Mouse (Mus musculus): Measurements from ENCODE around the gene Rtl10. TPM values are rescaled to one million over a fixed set of nuclear protein-coding genes. Genes with fewer than 3 reads are reported as not detected.

The Rtl10 gene
- polyA plus RNA-seq, 2 experiments, result 1.0 to 2.2 TPM

DNA sequence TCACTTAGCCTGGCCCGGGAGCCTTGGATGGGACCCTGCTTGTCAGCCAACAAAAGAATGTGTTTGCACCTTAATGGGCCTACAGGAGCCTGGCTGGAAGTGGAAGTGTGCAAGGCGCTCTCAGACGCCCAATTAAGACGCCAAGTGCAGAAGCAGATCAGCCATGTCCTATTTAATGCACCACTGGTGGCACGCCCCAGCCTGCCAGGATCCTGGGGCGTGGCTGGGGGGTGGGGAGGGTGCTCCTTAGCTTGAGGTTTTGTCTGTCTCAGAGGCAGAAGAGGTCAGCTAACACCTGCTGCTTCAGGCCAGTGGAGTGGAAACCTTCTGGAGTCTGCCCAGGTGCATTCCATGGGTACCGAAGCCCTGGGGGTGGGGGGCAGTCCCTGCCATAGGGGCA, 19.0 kb upstream of the Rtl10 start:
- Histone ChIP-seq H3K4me1 (replicated peaks; ENCODE audit: control insufficient read depth in 2 of 2, insufficient read depth in 2 of 2, low read length in 1 of 2) (peaks cover 0 to 2% of the 10 kb centered on the region in 2 experiments; a peak in 1 of 4 replicates), H3K9me3 (ENCODE audit: control insufficient read depth, low read length) (no peaks in the 10 kb centered on the region), H3K4me2 (ENCODE audit: low read depth) (no peak overlapping the region), H3K27me3 (ENCODE audit: control insufficient read depth, insufficient read depth, low read length) (no peaks in the 10 kb centered on the region), H3K4me3 (ENCODE audit: insufficient read depth in 1 of 2, low read depth in 2 of 2, low read length in 2 of 2) (no peak overlapping the region), H3K9ac (replicated peaks) (no peak overlapping the region), H3K36me3 (replicated peaks; ENCODE audit: control insufficient read depth, insufficient read depth, low read depth) (peaks cover 44% of the 10 kb centered on the region), H3K27ac (no peak overlapping the region)
- ATAC-seq (ENCODE audit: insufficient read depth) (no peak), DNase-seq (ENCODE audit: low read depth in 3 of 3, low spot score in 3 of 3) (no peak)
- TF ChIP-seq EP300 (IDR thresholded peaks at IDR 0.05; ENCODE audit: low read depth), result no peak
- no peak for TF ChIP-seq CTCF (IDR thresholded peaks at IDR 0.05; ENCODE audit: low read depth)
- 62% methylated on average over 7 of the region's 7 CpGs for WGBS (ENCODE audit: insufficient replicate concordance)

DNA sequence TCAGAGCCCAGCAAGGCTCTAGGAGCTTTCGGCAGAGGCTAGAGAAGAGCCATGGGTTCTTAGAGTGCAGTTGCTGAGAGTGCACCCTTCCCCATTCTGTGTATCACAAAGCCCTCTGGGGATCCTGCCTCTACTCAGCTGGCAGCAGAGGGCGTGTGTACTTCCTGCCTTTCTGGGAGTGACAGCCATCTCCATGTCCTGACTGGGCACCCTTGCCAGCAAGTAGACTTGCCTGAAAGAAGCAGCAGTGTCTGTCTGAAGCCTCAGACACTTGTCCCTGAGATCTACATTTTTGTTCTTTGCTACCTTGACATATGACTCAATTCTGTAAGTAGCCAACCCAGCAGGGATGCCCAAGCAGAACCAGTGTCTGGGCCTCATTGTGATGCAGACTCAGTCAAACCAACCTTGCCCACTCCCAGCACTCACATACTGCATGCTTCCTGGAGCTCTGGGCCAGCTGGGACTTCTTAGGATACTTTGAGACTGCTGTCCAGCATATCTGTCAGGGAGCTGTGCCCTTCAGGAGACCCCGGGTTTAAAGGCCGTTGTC, 17.7 kb upstream of the Rtl10 start:
- 84% methylated on average over 4 of the region's 4 CpGs for WGBS (ENCODE audit: insufficient replicate concordance)
- ATAC-seq (ENCODE audit: insufficient read depth), result no peak
- H3K9ac ChIP-seq (replicated peaks), result no peak overlapping the region

DNA sequence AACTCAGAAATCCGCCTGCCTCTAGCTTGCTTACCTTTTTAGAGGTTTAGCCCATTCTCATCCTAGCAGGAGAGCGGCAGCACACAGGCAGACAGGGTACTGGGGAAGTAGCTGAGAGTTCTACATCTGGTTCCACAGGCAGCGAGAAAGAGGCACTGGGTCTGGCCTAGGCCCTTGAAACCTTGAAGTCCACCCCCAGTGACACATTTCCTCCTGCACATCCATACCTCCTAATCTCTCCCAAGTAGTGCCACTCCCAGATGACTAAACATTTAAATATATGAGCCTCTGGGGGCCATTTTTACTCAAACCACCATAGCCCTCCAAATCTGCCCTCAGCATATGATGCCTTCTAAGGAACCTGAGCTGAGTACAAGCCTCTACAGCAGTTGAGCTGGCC, 16.3 kb upstream of the Rtl10 start:
- no peak for ATAC-seq (ENCODE audit: insufficient read depth)
- H3K27me3 ChIP-seq (ENCODE audit: control insufficient read depth, insufficient read depth, low read length), result no peaks in the 10 kb centered on the region
- no peaks in the 10 kb centered on the region for H3K9me3 ChIP-seq (ENCODE audit: control insufficient read depth, low read length)
- no peak overlapping the region for H3K9ac ChIP-seq (replicated peaks)
- WGBS (ENCODE audit: insufficient replicate concordance), result 72% methylated on average over 3 of the region's 3 CpGs
- H3K4me2 ChIP-seq (ENCODE audit: low read depth), result no peak overlapping the region
- H3K27ac ChIP-seq, result no peak overlapping the region
- no peak overlapping the region for H3K4me3 ChIP-seq (ENCODE audit: insufficient read depth in 1 of 2, low read depth in 2 of 2, low read length in 2 of 2)
- H3K4me1 ChIP-seq (replicated peaks; ENCODE audit: control insufficient read depth in 2 of 2, insufficient read depth in 2 of 2, low read length in 1 of 2), result peaks cover 0 to 2% of the 10 kb centered on the region in 2 experiments; a peak in 1 of 4 replicates
- TF ChIP-seq EP300 (IDR thresholded peaks at IDR 0.05; ENCODE audit: low read depth) (no peak), CTCF (IDR thresholded peaks at IDR 0.05; ENCODE audit: low read depth) (no peak)
- H3K36me3 ChIP-seq (replicated peaks; ENCODE audit: control insufficient read depth, insufficient read depth, low read depth), result peaks cover 17% of the 10 kb centered on the region
- no peak for DNase-seq (ENCODE audit: low read depth in 3 of 3, low spot score in 3 of 3)

More for the DNA sequence above, 17.7 kb upstream of the Rtl10 start:
- no peaks in the 10 kb centered on the region for H3K27me3 ChIP-seq (ENCODE audit: control insufficient read depth, insufficient read depth, low read length)
- peaks cover 0 to 2% of the 10 kb centered on the region in 2 experiments; a peak in 1 of 4 replicates for H3K4me1 ChIP-seq (replicated peaks; ENCODE audit: control insufficient read depth in 2 of 2, insufficient read depth in 2 of 2, low read length in 1 of 2)
- no peak for DNase-seq (ENCODE audit: low read depth in 3 of 3, low spot score in 3 of 3)
- TF ChIP-seq EP300 (IDR thresholded peaks at IDR 0.05; ENCODE audit: low read depth) (no peak), CTCF (IDR thresholded peaks at IDR 0.05; ENCODE audit: low read depth) (0 out of 2 replicates have a peak, but pooled peaks have one; percentile 21)
- no peak overlapping the region for H3K4me3 ChIP-seq (ENCODE audit: insufficient read depth in 1 of 2, low read depth in 2 of 2, low read length in 2 of 2)
- no peak overlapping the region for H3K4me2 ChIP-seq (ENCODE audit: low read depth)
- H3K9me3 ChIP-seq (ENCODE audit: control insufficient read depth, low read length), result no peaks in the 10 kb centered on the region
- H3K27ac ChIP-seq, result no peak overlapping the region
- peaks cover 31% of the 10 kb centered on the region for H3K36me3 ChIP-seq (replicated peaks; ENCODE audit: control insufficient read depth, insufficient read depth, low read depth)

DNA sequence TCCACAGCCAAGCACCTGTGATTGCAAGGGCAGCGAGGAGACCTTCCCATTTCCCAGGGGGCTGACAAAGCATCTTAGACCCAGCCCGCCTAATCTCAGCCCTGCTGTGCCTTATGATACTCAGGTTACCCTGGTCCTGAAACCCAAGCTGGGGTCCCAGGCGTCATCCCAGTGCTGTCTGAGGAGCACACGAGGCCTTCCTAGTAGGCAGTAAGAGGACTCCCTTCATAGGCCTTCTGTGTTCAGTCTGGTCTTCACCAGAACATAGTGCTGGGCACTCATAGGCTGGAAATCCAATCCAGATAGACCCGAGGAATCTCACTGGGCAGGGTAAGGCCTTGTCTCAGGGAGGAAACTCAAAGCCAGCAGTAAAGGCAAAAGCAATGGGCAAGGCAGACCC, 14.9 kb upstream of the Rtl10 start:
- no peak for TF ChIP-seq EP300 (IDR thresholded peaks at IDR 0.05; ENCODE audit: low read depth)
- no peak for TF ChIP-seq CTCF (IDR thresholded peaks at IDR 0.05; ENCODE audit: low read depth)
- Histone ChIP-seq H3K4me3 (ENCODE audit: insufficient read depth in 1 of 2, low read depth in 2 of 2, low read length in 2 of 2) (no peak overlapping the region), H3K27me3 (ENCODE audit: control insufficient read depth, insufficient read depth, low read length) (no peaks in the 10 kb centered on the region), H3K9ac (replicated peaks) (no peak overlapping the region), H3K9me3 (ENCODE audit: control insufficient read depth, low read length) (no peaks in the 10 kb centered on the region), H3K36me3 (replicated peaks; ENCODE audit: control insufficient read depth, insufficient read depth, low read depth) (peaks cover 3% of the 10 kb centered on the region), H3K27ac (no peak overlapping the region), H3K4me2 (ENCODE audit: low read depth) (no peak overlapping the region), H3K4me1 (replicated peaks; ENCODE audit: control insufficient read depth in 2 of 2, insufficient read depth in 2 of 2, low read length in 1 of 2) (peaks cover 0 to 2% of the 10 kb centered on the region in 2 experiments; a peak in 1 of 4 replicates)
- DNase-seq (ENCODE audit: low read depth in 3 of 3, low spot score in 3 of 3), result no peak
- no peak for ATAC-seq (ENCODE audit: insufficient read depth)
- 82% methylated on average over 5 of the region's 5 CpGs for WGBS (ENCODE audit: insufficient replicate concordance)

DNA sequence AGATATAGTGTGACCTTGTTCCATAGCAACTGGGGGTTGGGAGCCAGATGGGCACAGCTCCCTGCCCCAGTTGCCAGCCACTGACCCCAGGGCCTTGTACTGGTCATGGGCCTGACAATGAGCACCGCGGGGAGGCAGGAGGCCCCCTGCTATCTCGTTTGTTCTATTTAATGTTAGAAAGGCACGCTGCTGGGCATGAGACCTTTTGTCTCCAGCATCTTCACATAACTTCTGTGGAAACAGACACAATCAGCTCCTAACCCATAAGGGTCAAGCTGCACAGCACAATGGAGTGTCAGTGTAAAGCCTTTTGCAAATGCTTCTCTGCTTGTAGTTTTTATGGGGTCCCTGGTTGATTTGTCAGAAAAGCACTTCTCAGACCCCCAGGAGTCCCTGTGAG, 14.3 kb upstream of the Rtl10 start:
- no peaks in the 10 kb centered on the region for H3K27me3 ChIP-seq (ENCODE audit: control insufficient read depth, insufficient read depth, low read length)
- no peak for DNase-seq (ENCODE audit: low read depth in 3 of 3, low spot score in 3 of 3)
- H3K9ac ChIP-seq (replicated peaks), result no peak overlapping the region
- peaks cover 0 to 2% of the 10 kb centered on the region in 2 experiments; a peak in 1 of 4 replicates for H3K4me1 ChIP-seq (replicated peaks; ENCODE audit: control insufficient read depth in 2 of 2, insufficient read depth in 2 of 2, low read length in 1 of 2)
- no peaks in the 10 kb centered on the region for H3K9me3 ChIP-seq (ENCODE audit: control insufficient read depth, low read length)
- TF ChIP-seq EP300 (IDR thresholded peaks at IDR 0.05; ENCODE audit: low read depth) (no peak), CTCF (IDR thresholded peaks at IDR 0.05; ENCODE audit: low read depth) (no peak)
- no peak overlapping the region for H3K27ac ChIP-seq
- no peak overlapping the region for H3K4me2 ChIP-seq (ENCODE audit: low read depth)
- H3K36me3 ChIP-seq (replicated peaks; ENCODE audit: control insufficient read depth, insufficient read depth, low read depth), result no peaks in the 10 kb centered on the region; the same call in 1 of the 2 replicates
- 66% methylated on average over 4 of the region's 4 CpGs for WGBS (ENCODE audit: insufficient replicate concordance)
- H3K4me3 ChIP-seq (ENCODE audit: insufficient read depth in 1 of 2, low read depth in 2 of 2, low read length in 2 of 2), result no peak overlapping the region
- ATAC-seq (ENCODE audit: insufficient read depth), result no peak
